Mouse (Mus musculus) spleen, adult 12 weeks (tissue): ENCODE measurements around the gene Astn2.

Source experiments
- DNase-seq: peaks from one replicate; pipeline ENCODE4 v3.0.0; 2022; ENCODE audit warnings: low spot score

Astn2 gene

DNA sequence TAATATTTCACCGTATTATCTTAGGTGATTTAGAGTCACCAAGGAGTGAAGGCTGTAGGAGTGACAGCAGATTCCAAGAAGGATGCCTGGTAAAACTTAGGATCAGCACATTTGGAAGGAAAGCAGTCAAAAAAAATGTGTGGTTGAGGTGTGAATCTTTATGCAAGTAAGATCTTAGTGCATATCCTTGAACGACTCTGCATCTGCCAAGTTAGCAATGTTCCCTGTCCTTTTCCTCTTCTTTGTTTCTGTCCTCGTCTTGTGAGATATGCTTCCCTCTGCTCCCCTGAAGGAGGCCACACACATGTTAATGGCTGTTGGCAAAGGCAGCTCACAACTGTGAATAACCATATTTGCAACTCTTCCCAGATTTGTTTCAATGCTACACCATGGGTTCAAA, 439.8 kb downstream of the Astn2 start:
- no peak for DNase-seq

DNA sequence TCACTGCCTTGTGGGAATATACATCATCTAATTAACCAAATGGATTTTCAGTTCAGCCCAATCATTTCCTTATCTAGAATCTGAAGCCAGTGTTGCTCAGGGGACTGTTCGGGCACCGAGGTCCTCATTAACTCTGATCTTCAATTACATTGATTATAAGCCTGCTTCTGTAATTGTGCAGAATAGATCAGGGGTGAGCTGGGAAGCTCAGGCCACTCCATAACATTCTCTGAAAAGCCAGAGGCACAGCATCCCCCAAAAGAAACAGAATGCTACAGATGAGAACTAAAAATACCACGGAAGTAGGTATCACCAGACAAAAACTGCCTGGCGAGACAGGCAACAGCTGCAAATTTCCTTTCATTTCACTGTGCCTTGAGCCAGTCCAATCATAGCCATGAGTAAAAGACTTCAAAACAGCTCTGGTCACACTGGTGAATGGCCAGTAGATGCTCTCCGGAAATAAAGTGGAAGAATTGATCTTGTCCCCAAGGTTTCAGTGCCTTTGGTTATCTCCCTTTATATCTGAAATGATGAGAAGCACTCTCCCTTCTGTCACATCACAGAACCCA, 445.1 kb downstream of the Astn2 start:
- no peak for DNase-seq

DNA sequence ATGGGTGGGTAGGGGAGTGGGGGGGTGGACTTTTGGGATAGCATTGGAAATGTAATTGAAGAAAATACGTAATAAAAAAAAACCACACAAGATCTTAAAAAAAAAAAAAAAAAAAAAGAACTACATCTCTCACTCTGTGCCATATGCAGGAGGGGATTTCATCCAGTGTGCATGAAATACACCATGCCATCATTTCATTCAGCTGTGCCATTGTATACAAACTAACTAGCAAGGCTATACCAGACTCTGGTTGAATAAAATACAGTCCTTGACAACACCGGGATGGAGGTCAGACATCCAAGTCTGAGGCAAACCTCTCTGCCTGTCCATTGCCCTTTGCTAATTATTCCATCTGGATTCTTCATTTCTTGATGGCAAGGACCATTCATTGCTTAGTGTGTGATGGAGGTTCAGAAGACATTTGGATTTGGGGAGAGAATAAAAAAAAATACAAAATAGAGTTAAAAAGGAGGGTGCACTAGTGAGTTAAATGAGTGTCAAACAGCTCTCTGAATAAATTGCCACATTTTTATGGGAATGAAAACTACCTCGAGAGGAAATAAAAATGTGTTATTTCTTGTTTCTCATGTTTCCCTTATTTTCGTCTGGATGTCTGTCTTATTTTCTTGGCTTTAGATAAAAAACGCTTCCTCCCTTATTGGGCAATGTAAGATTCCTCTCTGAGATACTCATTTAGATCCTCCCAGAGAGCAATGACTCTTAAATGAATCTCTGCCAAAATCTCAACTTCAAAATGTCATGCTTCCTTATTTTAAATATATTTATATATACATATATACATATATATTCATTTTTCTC, 445.8 kb downstream of the Astn2 start:
- no peak for DNase-seq

DNA sequence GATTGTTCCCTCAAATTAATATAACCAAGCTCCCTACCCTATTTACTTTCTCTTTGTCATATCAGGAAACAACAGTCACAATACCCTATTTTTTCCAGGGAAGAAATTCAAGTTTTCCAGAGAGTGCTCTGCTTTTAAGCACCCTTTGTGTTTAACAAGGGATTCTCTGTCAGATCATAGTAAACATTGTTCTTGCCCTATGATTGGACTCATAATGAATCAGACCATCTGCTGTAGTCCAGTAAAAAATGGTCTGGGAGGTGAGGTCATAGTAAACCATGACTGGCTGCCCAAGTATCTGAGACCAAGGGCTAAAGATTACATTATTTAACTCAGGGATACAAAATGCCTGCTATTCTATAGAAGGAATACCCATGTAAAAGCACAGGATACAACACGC, 452.5 kb downstream of the Astn2 start:
- no peak for DNase-seq

DNA sequence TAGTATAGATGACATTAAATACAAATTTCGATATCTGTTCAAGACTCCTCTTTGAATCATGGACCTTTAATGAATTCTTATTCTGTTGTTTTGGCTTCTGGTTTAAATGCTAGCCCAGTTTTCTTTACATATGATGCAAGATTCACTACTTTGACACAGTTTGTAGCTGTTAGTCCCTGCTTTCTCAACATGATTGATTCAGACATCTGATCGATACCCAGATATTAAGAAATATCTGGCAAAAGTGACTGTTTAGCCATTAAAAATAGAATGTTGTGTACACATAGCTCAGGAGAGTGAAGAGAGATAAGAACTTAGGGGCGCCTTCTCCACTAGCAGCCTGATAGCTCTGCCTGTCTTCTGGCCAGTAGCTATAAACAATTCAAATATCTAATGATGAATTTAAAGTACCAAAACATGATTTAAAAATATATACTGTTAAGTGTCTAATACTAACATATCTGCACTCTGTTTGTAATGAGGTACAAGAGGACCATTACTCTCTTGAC, 457.2 kb downstream of the Astn2 start:
- no peak for DNase-seq

GRCm38 (mm10) chr4:65946021-65946420, 458.4 kb downstream of the Astn2 start:
- DNase-seq = no peak

- DNase-seq = no peak
These were observed 473.5 kb downstream of the Astn2 start for GRCm38 (mm10) chr4:65930901-65931300.

GRCm38 (mm10) chr4:65920294-65920693, 484.1 kb downstream of the Astn2 start:
- DNase-seq = no peak

GRCm38 (mm10) chr4:65916027-65917008, 488.1 kb downstream of the Astn2 start:
- DNase-seq = no peak

DNA sequence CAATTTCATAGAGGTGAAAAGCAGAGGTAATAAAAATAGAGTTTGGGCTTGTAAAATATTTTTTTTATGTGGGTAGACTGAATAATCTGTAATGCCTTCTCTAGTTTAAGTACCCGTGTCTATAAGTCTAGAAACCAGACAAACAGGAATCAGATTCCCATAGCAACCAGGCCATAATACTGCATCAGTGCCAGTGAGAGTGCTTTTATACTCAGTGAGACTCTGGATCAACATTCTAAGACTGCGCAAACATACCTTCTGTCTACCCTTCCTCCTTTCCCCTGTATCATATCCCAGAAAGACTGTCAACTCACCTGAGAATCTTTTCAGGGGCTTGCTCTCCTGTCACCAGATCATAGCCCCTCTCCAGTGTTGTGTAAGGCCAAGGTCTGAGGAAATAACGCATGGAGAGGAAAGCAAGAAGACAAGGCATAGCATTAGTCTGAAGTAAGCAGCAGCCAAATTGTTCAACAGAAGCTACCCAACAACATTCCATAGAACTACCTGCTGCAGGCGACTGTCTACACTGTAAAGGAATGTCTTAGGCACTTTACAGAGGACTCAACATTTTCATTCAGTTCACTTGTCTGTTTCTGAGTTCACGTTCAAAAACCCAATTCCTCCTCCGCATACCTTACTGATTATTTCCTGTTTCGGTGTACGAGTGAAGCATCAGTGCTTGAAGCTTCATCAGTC, 492.0 kb downstream of the Astn2 start:
- no peak for DNase-seq

- DNase-seq = no peak
These were observed 496.8 kb downstream of the Astn2 start for GRCm38 (mm10) chr4:65907660-65908059.

- no peak for DNase-seq
These were observed 499.4 kb downstream of the Astn2 start for GRCm38 (mm10) chr4:65904963-65905362.

DNA sequence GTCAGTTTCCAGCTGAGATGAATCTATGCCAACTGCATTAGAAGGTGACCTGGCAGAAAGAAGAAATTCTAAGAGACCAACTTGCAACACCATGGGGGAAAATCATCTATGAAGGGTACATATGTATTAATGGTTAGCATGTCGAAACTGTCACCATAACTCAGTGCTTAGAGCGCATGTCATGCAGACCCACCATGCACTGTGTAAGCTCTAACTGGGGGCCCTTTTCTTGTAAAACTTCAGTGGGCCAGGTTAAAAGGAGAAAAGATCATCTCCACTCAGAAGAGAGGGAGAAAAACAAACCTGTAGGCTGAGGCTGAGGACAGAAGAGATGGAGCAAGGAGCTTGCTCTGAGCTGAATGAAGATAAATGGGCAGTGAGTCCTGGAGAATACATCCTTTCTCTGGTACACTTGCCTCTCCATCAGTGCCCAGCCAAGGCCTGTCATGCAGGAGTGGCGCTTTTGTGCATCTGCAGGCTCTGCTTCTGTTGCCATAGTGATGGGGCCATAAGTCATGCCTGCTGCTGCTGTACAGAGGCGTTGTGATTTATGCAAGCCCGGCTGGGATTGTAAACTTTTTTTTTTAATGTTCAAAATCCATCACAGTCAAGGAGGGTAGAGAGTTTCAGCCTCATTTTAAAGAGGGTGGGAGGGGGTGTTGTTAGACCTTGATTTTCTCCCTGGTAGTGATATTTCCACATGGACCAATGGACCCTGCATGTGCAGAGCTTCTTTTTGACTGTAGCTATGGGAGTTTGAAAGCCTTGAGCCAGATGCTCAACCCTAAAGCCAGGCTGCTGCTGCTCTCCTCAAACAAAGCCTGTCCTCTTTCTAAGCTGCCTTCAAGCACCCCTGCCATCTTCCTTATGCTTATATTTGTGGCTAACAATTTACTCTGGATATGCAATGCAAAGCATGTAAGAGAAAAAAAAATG, 508.1 kb downstream of the Astn2 start:
- DNase-seq = no peak

GRCm38 (mm10) chr4:65888332-65888993, 515.9 kb downstream of the Astn2 start:
- DNase-seq = no peak

DNA sequence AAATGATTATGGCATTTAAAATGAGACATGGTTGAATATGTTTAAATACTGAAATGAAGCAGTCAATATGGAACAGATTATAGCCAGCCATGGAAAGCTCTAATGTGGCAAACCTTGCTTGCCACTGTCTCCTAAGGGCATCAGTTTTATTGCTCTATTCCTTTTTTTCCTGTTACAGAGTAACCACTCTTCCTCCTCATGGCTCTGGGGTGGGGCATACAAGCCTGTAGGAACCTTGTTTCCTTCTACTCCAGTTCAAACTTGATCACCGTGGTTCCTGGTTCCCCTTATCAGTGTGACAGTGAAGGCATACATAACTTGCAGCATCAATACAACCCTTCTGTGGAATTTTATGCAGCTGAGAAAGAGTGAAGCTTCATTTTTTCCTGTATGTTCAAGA, 517.5 kb downstream of the Astn2 start:
- DNase-seq = no peak

GRCm38 (mm10) chr4:65885921-65886320, 518.5 kb downstream of the Astn2 start:
- DNase-seq = no peak

DNA sequence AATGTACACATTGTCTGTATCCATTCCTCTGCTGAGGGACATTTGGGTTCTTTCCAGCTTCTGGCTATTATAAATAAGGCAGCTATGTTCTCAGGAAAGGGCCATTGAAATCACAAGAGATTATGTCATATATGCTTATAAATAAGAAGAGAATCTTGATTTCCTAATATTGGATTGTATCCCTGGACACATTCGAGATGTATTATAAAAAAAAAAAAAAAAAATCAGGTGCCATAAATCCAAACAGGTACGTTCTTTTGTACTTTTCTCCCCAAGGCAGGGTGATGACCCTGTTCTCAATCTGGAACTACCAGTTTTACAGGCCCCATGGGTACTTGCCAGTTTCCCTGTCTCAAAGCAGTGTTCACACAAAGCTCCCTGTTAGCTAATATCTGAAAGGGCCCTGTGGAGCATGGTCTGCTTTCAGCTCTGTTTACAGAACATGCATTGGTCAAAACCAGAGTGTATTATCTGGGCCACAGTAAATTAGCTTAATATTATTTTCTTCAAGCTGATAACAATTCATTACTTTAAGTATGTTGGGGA, 530.1 kb downstream of the Astn2 start:
- DNase-seq = no peak

GRCm38 (mm10) chr4:65864551-65864950, 539.9 kb downstream of the Astn2 start:
- no peak for DNase-seq

DNA sequence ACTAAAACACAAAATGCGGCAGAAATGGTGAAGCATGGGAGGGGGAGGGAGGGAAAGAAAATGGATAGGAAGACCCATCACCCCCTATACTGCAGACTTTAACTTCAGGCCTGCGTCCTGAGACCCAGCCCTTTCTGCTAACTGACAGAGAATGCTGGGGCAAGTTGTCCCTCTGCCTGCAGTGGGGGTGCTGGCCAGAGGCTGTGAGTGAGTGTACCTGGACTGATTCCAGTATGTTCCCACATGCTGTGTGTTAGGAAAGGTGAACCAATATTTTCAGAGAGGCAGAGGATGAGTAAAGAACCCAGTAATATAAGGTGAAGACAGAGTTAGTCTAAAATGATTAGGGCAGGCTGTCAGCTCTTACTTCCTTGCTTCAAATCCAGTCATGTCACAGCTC, 561.2 kb downstream of the Astn2 start:
- no peak for DNase-seq

- no peak for DNase-seq
These were observed 564.8 kb downstream of the Astn2 start for GRCm38 (mm10) chr4:65839550-65840000.
